Comparison of ENCODE assay signal across 8 mouse cellular contexts in genomic region chr4:131486821-131487220, GRCm38 (mm10).
DNase-seq lines count a peak whose midpoint lies in the region; ATAC-seq and TF ChIP-seq lines count a peak whose summit lies in the region.

No protein-coding gene starts in this region.

- no peak overlapping the region for H3K9ac ChIP-seq in embryonic facial prominence, embryonic 13.5 days
- no peak overlapping the region for H3K9ac ChIP-seq in heart, postnatal 0 days (replicated peaks; ENCODE audit: low read depth, low read length)

- peak; percentile 89 for TF ChIP-seq CTCF in heart, postnatal 0 days (IDR thresholded peaks at IDR 0.05; ENCODE audit: low read depth)

- peak; percentile 65 for DNase-seq in A20 (ENCODE audit: low read depth, low spot score)
- DNase-seq in adrenal gland, postnatal 4 days (ENCODE audit: low spot score in 2 of 2), result peak; percentile 69 to 77
- DNase-seq in heart, postnatal 0 days (ENCODE audit: low spot score), result peak; percentile 34
- peak; percentile 85 to 90 for DNase-seq in kidney, postnatal 25 days
- DNase-seq in lung, adult 18-20 months, result peak; percentile 46 to 67
- DNase-seq in ovary, postnatal 10 days (ENCODE audit: low spot score), result peak; percentile 49
- peak; percentile 34 for DNase-seq in thymus, postnatal 0 days (ENCODE audit: low spot score)

- TF ChIP-seq EP300 in heart, postnatal 0 days (IDR thresholded peaks at IDR 0.05; ENCODE audit: low read depth), result no peak

- H3K9me3 ChIP-seq in embryonic facial prominence, embryonic 13.5 days, result no peaks in the 10 kb centered on the region
- no peaks in the 10 kb centered on the region for H3K9me3 ChIP-seq in heart, postnatal 0 days (replicated peaks; ENCODE audit: control insufficient read depth, low read length)

- 11% methylated on average over 4 of the region's 4 CpGs for WGBS in embryonic facial prominence, embryonic 13.5 days
- 19% methylated on average over 4 of the region's 4 CpGs for WGBS in heart, postnatal 0 days

- no peak overlapping the region for H3K27ac ChIP-seq in embryonic facial prominence, embryonic 13.5 days
- H3K27ac ChIP-seq in heart, postnatal 0 days (ENCODE audit: low read depth), result no peak overlapping the region

- no peaks in the 10 kb centered on the region for H3K36me3 ChIP-seq in embryonic facial prominence, embryonic 13.5 days
- H3K36me3 ChIP-seq in heart, postnatal 0 days (replicated peaks; ENCODE audit: control insufficient read depth, insufficient read depth, low read length), result no peaks in the 10 kb centered on the region

- no peak overlapping the region for H3K4me2 ChIP-seq in embryonic facial prominence, embryonic 13.5 days
- H3K4me2 ChIP-seq in heart, postnatal 0 days (ENCODE audit: low read depth, low read length), result no peak overlapping the region

- H3K4me1 ChIP-seq in embryonic facial prominence, embryonic 13.5 days, result peaks cover 80% of the 10 kb centered on the region
- no peaks in the 10 kb centered on the region for H3K4me1 ChIP-seq in heart, postnatal 0 days (ENCODE audit: control insufficient read depth, insufficient read depth)

- H3K27me3 ChIP-seq in embryonic facial prominence, embryonic 13.5 days, result 0 out of 2 replicates have a peak, but pooled peaks cover 6% of the 10 kb centered on the region
- H3K27me3 ChIP-seq in heart, postnatal 0 days (ENCODE audit: control insufficient read depth, insufficient read depth, low read length), result 0 out of 2 replicates have a peak, but pooled peaks cover 8% of the 10 kb centered on the region

- H3K4me3 ChIP-seq in embryonic facial prominence, embryonic 13.5 days, result no peak overlapping the region
- H3K4me3 ChIP-seq in heart, postnatal 0 days (ENCODE audit: low read depth, low read length), result no peak overlapping the region

- 0 out of 2 replicates have a peak, but pooled peaks have one; percentile 9 for ATAC-seq in embryonic facial prominence, embryonic 13.5 days (ENCODE audit: insufficient number of reproducible peaks, insufficient read depth, low FRiP score, low TSS enrichment, low read depth)
- ATAC-seq in heart, postnatal 0 days (ENCODE audit: insufficient read depth, low read depth), result no peak

Comparison
In these comparisons a context has a peak if more than half of its experiments do, and no peak if none do; other contexts are left out.
1. DNase-seq: peak in every context shown above with its lines; median percentile 88 in kidney, postnatal 25 days; 73 in adrenal gland, postnatal 4 days; 65 in A20; 56 in lung, adult 18-20 months; 49 in ovary, postnatal 10 days; 34 in heart, postnatal 0 days; 34 in thymus, postnatal 0 days.